8 mouse cellular contexts compared by ENCODE assay signal in genomic region chr4:107178182-107178829, GRCm38 (mm10). TPM values are rescaled to one million over a fixed set of nuclear protein-coding genes. Genes with fewer than 3 reads are reported as not detected.
DNase-seq lines count a peak whose midpoint lies in the region; ATAC-seq and TF ChIP-seq lines count a peak whose summit lies in the region.

TSS of gene Tmem59 (plus strand) at chr4:107178399.

- no peak for TF ChIP-seq CTCF in E14TG2a.4 (conservative IDR thresholded peaks at IDR 0.05; ENCODE audit: low read length)
- TF ChIP-seq CTCF in heart, postnatal 0 days (IDR thresholded peaks at IDR 0.05; ENCODE audit: low read depth), result no peak
- TF ChIP-seq CTCF in testis, adult 2 months (IDR thresholded peaks at IDR 0.05; ENCODE audit: control insufficient read depth, insufficient read depth, insufficient replicate concordance, low read depth, low read length), result peak; percentile 12; the same call in 1 of the 2 replicates

- DNase-seq in c-Kit-positive CD71-positive TER-119-positive erythroid progenitor cells, embryonic 14.5 days (ENCODE audit: low spot score), result peak; percentile 92
- peak; percentile 97 for DNase-seq in heart, postnatal 0 days (ENCODE audit: low spot score)
- peak; percentile 98 to 99 for DNase-seq in kidney, postnatal 4 days

- peak within 1 kb of the TSS; percentile 98 for H3K4me3 ChIP-seq in E14TG2a.4 (replicated peaks; ENCODE audit: low read length)
- peak within 1 kb of the TSS; percentile 94 for H3K4me3 ChIP-seq in forebrain, embryonic 12.5 days (replicated peaks)
- peak within 1 kb of the TSS; percentile 97 for H3K4me3 ChIP-seq in heart, postnatal 0 days (ENCODE audit: low read depth, low read length)
- H3K4me3 ChIP-seq in liver, embryonic 16.5 days (ENCODE audit: low read depth, low read length), result peak within 1 kb of the TSS; percentile 97
- H3K4me3 ChIP-seq in neural tube, embryonic 13.5 days, result peak within 1 kb of the TSS; percentile 95
- peak within 1 kb of the TSS; percentile 86 for H3K4me3 ChIP-seq in testis, adult 2 months (ENCODE audit: control insufficient read depth, low read depth, low read length)

- H3K4me2 ChIP-seq in forebrain, embryonic 12.5 days, result peak within 1 kb of the TSS; percentile 73
- peak within 1 kb of the TSS; percentile 88 for H3K4me2 ChIP-seq in heart, postnatal 0 days (ENCODE audit: low read depth, low read length)
- peak within 1 kb of the TSS; percentile 87 for H3K4me2 ChIP-seq in liver, embryonic 16.5 days (ENCODE audit: low read depth, low read length)
- H3K4me2 ChIP-seq in neural tube, embryonic 13.5 days, result peak within 1 kb of the TSS; percentile 65

- no peaks in the 10 kb centered on the region for H3K27me3 ChIP-seq in E14TG2a.4 (ENCODE audit: insufficient read depth, low read length)
- H3K27me3 ChIP-seq in forebrain, embryonic 12.5 days, result no peaks in the 10 kb centered on the region
- no peaks in the 10 kb centered on the region for H3K27me3 ChIP-seq in heart, postnatal 0 days (ENCODE audit: control insufficient read depth, insufficient read depth, low read length)
- no peaks in the 10 kb centered on the region for H3K27me3 ChIP-seq in liver, embryonic 16.5 days (ENCODE audit: control insufficient read depth, insufficient read depth, low read depth, low read length)
- no peaks in the 10 kb centered on the region for H3K27me3 ChIP-seq in neural tube, embryonic 13.5 days
- H3K27me3 ChIP-seq in testis, adult 2 months (ENCODE audit: control insufficient read depth, insufficient read depth, low read length), result no peaks in the 10 kb centered on the region

- H3K9me3 ChIP-seq in E14TG2a.4 (ENCODE audit: low read length), result no peaks in the 10 kb centered on the region
- H3K9me3 ChIP-seq in forebrain, embryonic 12.5 days, result no peaks in the 10 kb centered on the region
- H3K9me3 ChIP-seq in heart, postnatal 0 days (replicated peaks; ENCODE audit: control insufficient read depth, low read length), result no peaks in the 10 kb centered on the region
- no peaks in the 10 kb centered on the region for H3K9me3 ChIP-seq in liver, embryonic 16.5 days (replicated peaks; ENCODE audit: control insufficient read depth, low read length)
- no peaks in the 10 kb centered on the region for H3K9me3 ChIP-seq in neural tube, embryonic 13.5 days

- peaks cover 48% of the 10 kb centered on the region for H3K4me1 ChIP-seq in E14TG2a.4 (replicated peaks; ENCODE audit: low read depth, low read length)
- H3K4me1 ChIP-seq in forebrain, embryonic 12.5 days, result peaks cover 37% of the 10 kb centered on the region
- H3K4me1 ChIP-seq in heart, postnatal 0 days (ENCODE audit: control insufficient read depth, insufficient read depth), result peaks cover 26% of the 10 kb centered on the region
- H3K4me1 ChIP-seq in liver, embryonic 16.5 days (ENCODE audit: control insufficient read depth, low read depth, low read length), result peaks cover 39% of the 10 kb centered on the region
- H3K4me1 ChIP-seq in neural tube, embryonic 13.5 days (replicated peaks), result peaks cover 47% of the 10 kb centered on the region
- H3K4me1 ChIP-seq in testis, adult 2 months (ENCODE audit: control insufficient read depth, insufficient read depth, low read length), result peaks cover 2% of the 10 kb centered on the region

- TF ChIP-seq EP300 in heart, postnatal 0 days (IDR thresholded peaks at IDR 0.05; ENCODE audit: low read depth), result no peak

- peak; percentile 94 for ATAC-seq in forebrain, embryonic 12.5 days (ENCODE audit: low FRiP score)
- peak; percentile 94 for ATAC-seq in heart, postnatal 0 days (ENCODE audit: insufficient read depth, low read depth)
- peak; percentile 88 for ATAC-seq in liver, embryonic 16.5 days (ENCODE audit: low read depth)
- peak; percentile 94 for ATAC-seq in neural tube, embryonic 13.5 days (ENCODE audit: low read depth)

- peak within 1 kb of the TSS; percentile 84 for H3K9ac ChIP-seq in forebrain, embryonic 12.5 days
- peak within 1 kb of the TSS; percentile 91 for H3K9ac ChIP-seq in heart, postnatal 0 days (replicated peaks; ENCODE audit: low read depth, low read length)
- H3K9ac ChIP-seq in liver, embryonic 16.5 days (ENCODE audit: low read depth, low read length), result peak within 1 kb of the TSS; percentile 98
- H3K9ac ChIP-seq in neural tube, embryonic 13.5 days, result peak within 1 kb of the TSS; percentile 94

- peaks cover 27% of the 10 kb centered on the region for H3K36me3 ChIP-seq in E14TG2a.4 (ENCODE audit: insufficient read depth, low read length)
- H3K36me3 ChIP-seq in forebrain, embryonic 12.5 days (replicated peaks), result peaks cover 24% of the 10 kb centered on the region
- H3K36me3 ChIP-seq in heart, postnatal 0 days (replicated peaks; ENCODE audit: control insufficient read depth, insufficient read depth, low read length), result peaks cover 20% of the 10 kb centered on the region
- peaks cover 5% of the 10 kb centered on the region for H3K36me3 ChIP-seq in liver, embryonic 16.5 days (ENCODE audit: control insufficient read depth, insufficient read depth)
- H3K36me3 ChIP-seq in neural tube, embryonic 13.5 days, result peaks cover 17% of the 10 kb centered on the region
- peaks cover 2% of the 10 kb centered on the region for H3K36me3 ChIP-seq in testis, adult 2 months (ENCODE audit: control insufficient read depth, insufficient read depth, low read length)

- TF ChIP-seq POLR2A in testis, adult 2 months (IDR thresholded peaks at IDR 0.05; ENCODE audit: control insufficient read depth, low read depth, low read length), result peak; percentile 80

- under 1% methylated on average over 48 of the region's 49 CpGs for WGBS in forebrain, embryonic 12.5 days
- WGBS in heart, postnatal 0 days, result under 1% methylated on average over 49 of the region's 49 CpGs
- under 1% methylated on average over 49 of the region's 49 CpGs for WGBS in liver, embryonic 16.5 days (ENCODE audit: insufficient replicate concordance)
- WGBS in neural tube, embryonic 13.5 days, result under 1% methylated on average over 47 of the region's 49 CpGs

- peak within 1 kb of the TSS; percentile 97 for H3K27ac ChIP-seq in forebrain, embryonic 12.5 days
- peak within 1 kb of the TSS; percentile 95 for H3K27ac ChIP-seq in heart, postnatal 0 days (ENCODE audit: low read depth)
- H3K27ac ChIP-seq in liver, embryonic 16.5 days (ENCODE audit: low read length), result peak within 1 kb of the TSS; percentile 100
- H3K27ac ChIP-seq in neural tube, embryonic 13.5 days (replicated peaks), result peak within 1 kb of the TSS; percentile 99
- H3K27ac ChIP-seq in testis, adult 2 months (ENCODE audit: control insufficient read depth, insufficient read depth, low read depth, low read length), result peak within 1 kb of the TSS; percentile 94

RNA-seq across cellular contexts. Expression of gene Tmem59, which starts in this region (rescaled TPM):
- polyA plus RNA-seq in forebrain, embryonic 12.5 days (2016; fragmentation: Nextera tagmentation; extraction: Ambion mirVana), result 289 and 296 TPM in 2 replicates
- 120 and 156 TPM in 2 replicates for total RNA-seq in heart, postnatal 0 days (2014; rRNA removed; ENCODE audit: low replicate concordance)
- 323 and 340 TPM in 2 replicates for polyA plus RNA-seq in heart, postnatal 0 days (2015; fragmentation: Nextera tagmentation; extraction: Ambion mirVana)
- 196 and 197 TPM in 2 replicates for polyA plus RNA-seq in liver, embryonic 16.5 days (2015; fragmentation: Nextera tagmentation; extraction: Ambion mirVana)
- polyA plus RNA-seq in neural tube, embryonic 13.5 days (2015; fragmentation: Nextera tagmentation; extraction: Ambion mirVana), result 441 and 449 TPM in 2 replicates
- polyA plus RNA-seq in testis, adult 2 months (2012; rRNA removed), result 77.0 and 92.8 TPM in 2 replicates

Comparison
In these comparisons a context has a peak if more than half of its experiments do, and no peak if none do; other contexts are left out.
1. Peak in every context shown above with its lines: DNase-seq, ATAC-seq, H3K4me3 ChIP-seq and H3K27ac ChIP-seq.